Mouse (Mus musculus): ENCODE results near the gene Ifi209. TPM values are rescaled to one million over a fixed set of nuclear protein-coding genes. Genes with fewer than 3 reads are reported as not detected.

The Ifi209 gene
- polyA plus RNA-seq, 1 experiment from 2014 or later: not detected

Small RNAs within 50 kb of the gene (microRNA-seq; reads per million reads assigned to microRNA genes)
- gene Gm44339: not detected

Other genes with a start within 250 kb of the Ifi209 start
- gene Ifi206, start 139.9 kb upstream of the Ifi209 start, polyA plus RNA-seq (2016; fragmentation: Nextera tagmentation; extraction: Ambion mirVana): not detected in 2 replicates
- not detected in 2 replicates for gene Ifi214, start 95.0 kb upstream of the Ifi209 start, polyA plus RNA-seq (2016; fragmentation: Nextera tagmentation; extraction: Ambion mirVana)
- not detected in 2 replicates for gene Ifi213, start 31.6 kb upstream of the Ifi209 start, polyA plus RNA-seq (2016; fragmentation: Nextera tagmentation; extraction: Ambion mirVana)
- not detected in 2 replicates for gene Ifi208, start 42.8 kb downstream of the Ifi209 start, polyA plus RNA-seq (2016; fragmentation: Nextera tagmentation; extraction: Ambion mirVana)
- gene Ifi207, start 110.8 kb downstream of the Ifi209 start, polyA plus RNA-seq (2016; fragmentation: Nextera tagmentation; extraction: Ambion mirVana): 0.06 and 0.14 TPM in 2 replicates
- gene Ifi204, start 136.0 kb downstream of the Ifi209 start, polyA plus RNA-seq (2016; fragmentation: Nextera tagmentation; extraction: Ambion mirVana): 0.30 and 0.37 TPM in 2 replicates